Mouse (Mus musculus) left cerebral cortex, adult 2 months (tissue): ENCODE data around the gene Kif26b. TPM values are rescaled to one million over a fixed set of nuclear protein-coding genes. Genes with fewer than 3 reads are reported as not detected.

Experiments used
- DNase-seq, 2 experiments: peaks; one replicate each; pipeline ENCODE4 v3.0.0; 2021 to 2022; ENCODE audit warnings: low spot score in 2 of 2, mixed read lengths in 1 of 2; ENCODE audit errors: extremely low spot score in 1 of 2
- H3K27ac ChIP-seq: fragments of 200-600 bp; 2 replicates; pipeline ENCODE4 v1.8.1; 2022
- H3K4me3 ChIP-seq: fragments of 200-600 bp; 2 replicates; pipeline ENCODE4 v1.8.1; 2022
- CTCF ChIP-seq: fragments of 200-600 bp; IDR thresholded peaks from 2 replicates; pipeline ENCODE4 v1.8.1; 2022; ENCODE audit warnings: antibody characterized with exemption, mild to moderate bottlenecking, moderate library complexity
- intact Hi-C: fragments of 180-260 bp; cut with DNase I; formaldehyde crosslinking; loops from one replicate; pipeline ENCODE4 v1.15.1; 2025
- total RNA-seq, 2 experiments: library from RNA; stranded (reverse); gene quantifications; 2 replicates each; pipeline ENCODE4 v1.2.3; 2021

The Kif26b gene
- total RNA-seq, 2 experiments from 2014 or later: 8.3 to 10.5 TPM

DNA sequence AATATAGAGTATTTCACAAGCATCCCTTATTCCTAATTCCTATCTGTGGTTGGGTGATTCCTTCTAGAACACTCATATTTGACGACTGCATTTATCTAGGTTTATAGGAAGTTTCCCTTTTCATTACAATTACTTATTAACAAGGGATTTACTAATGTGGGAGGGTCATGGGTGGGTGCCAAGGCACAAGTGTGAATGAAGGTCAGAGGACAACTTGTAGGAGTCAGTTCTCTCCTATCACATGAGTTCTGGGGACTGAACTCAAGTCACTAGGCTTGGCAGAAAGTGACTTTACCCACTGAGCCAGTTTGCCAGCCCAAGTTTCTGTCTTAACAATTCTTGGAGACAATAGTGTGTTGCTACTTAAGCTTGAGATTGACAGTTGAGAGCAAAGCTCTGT, 459.3 kb downstream of the Kif26b start:
- no peak for TF ChIP-seq CTCF
- Histone ChIP-seq H3K27ac (no peak overlapping the region), H3K4me3 (no peak overlapping the region)
- intact Hi-C loops: no loop called here
- no peak for DNase-seq

Other genes with a start within 250 kb of the Kif26b start
- 10 to 100 TPM; 30.0 to 33.3 TPM for gene Cox20, start 210.0 kb upstream of the Kif26b start, total RNA-seq
- gene Hnrnpu, start 191.3 kb upstream of the Kif26b start, total RNA-seq: 100 to 1,000 TPM; 411 to 430 TPM
- 10 to 100 TPM in 1 of 2 experiments, 1 to 10 TPM in 1; 8.9 to 10.8 TPM for gene Efcab2, start 123.0 kb upstream of the Kif26b start, total RNA-seq